Mouse (Mus musculus) 3T3-L1 (cell line): ENCODE data around the gene Lhfp.

Experiments used
- DNase-seq: peaks from one replicate; pipeline ENCODE4 v3.0.0-alpha.2; 2015; ENCODE audit warnings: low read depth, low spot score

Lhfp gene

GRCm38 (mm10) chr3:53041411-53042239, at the start of gene Lhfp:
Gene Lhfp, plus strand, starts transcription at chr3:53041528.
- DNase-seq = peak; percentile 80

GRCm38 (mm10) chr3:52993296-52993695, 48.0 kb upstream of the Lhfp start:
- DNase-seq = no peak

- DNase-seq = peak; percentile 40
Observed at GRCm38 (mm10) chr3:52994666-52995065, 46.7 kb upstream of the Lhfp start.

- no peak for DNase-seq
Observed at GRCm38 (mm10) chr3:52996635-52997034, 44.7 kb upstream of the Lhfp start.

GRCm38 (mm10) chr3:52997381-52997780, 43.9 kb upstream of the Lhfp start:
- DNase-seq = no peak

GRCm38 (mm10) chr3:52999016-52999744, 42.1 kb upstream of the Lhfp start:
- no peak for DNase-seq

- no peak for DNase-seq
Observed at GRCm38 (mm10) chr3:52999996-53000395, 41.3 kb upstream of the Lhfp start.

- DNase-seq = no peak
Observed at GRCm38 (mm10) chr3:53002076-53002475, 39.3 kb upstream of the Lhfp start.

- peak; percentile 65 for DNase-seq
Observed at GRCm38 (mm10) chr3:53004406-53005114, 36.8 kb upstream of the Lhfp start.

- no peak for DNase-seq
Observed at GRCm38 (mm10) chr3:53007411-53007810, 33.9 kb upstream of the Lhfp start.

GRCm38 (mm10) chr3:53016436-53017340, 24.6 kb upstream of the Lhfp start, which contains the start of gene Cog6:
Gene Cog6, minus strand, starts transcription at chr3:53017237.
- peak; percentile 81 for DNase-seq

GRCm38 (mm10) chr3:53027333-53027732, 14.0 kb upstream of the Lhfp start:
- no peak for DNase-seq

- peak; percentile 90 for DNase-seq
Observed at GRCm38 (mm10) chr3:53029046-53029445, 12.3 kb upstream of the Lhfp start.

- DNase-seq = no peak
Observed at GRCm38 (mm10) chr3:53031586-53031985, 9.7 kb upstream of the Lhfp start.

- no peak for DNase-seq
Observed at GRCm38 (mm10) chr3:53032432-53032831, 8.9 kb upstream of the Lhfp start.

- peak; percentile 75 for DNase-seq
Observed at GRCm38 (mm10) chr3:53033448-53033847, 7.9 kb upstream of the Lhfp start.

GRCm38 (mm10) chr3:53036076-53036475, 5.3 kb upstream of the Lhfp start:
- DNase-seq = peak; percentile 69

GRCm38 (mm10) chr3:53036941-53037340, 4.4 kb upstream of the Lhfp start:
- no peak for DNase-seq

- DNase-seq = no peak
Observed at GRCm38 (mm10) chr3:53038913-53039312, 2.4 kb upstream of the Lhfp start.

- DNase-seq = no peak
Observed at GRCm38 (mm10) chr3:53039746-53040145, 1.6 kb upstream of the Lhfp start.
